Mouse (Mus musculus) lung, postnatal 10 days (tissue): ENCODE results near the gene Iba57.
"Not testable (repeated sequence)": the region's sequence is repeated elsewhere in the genome, so short reads cannot be mapped to it uniquely, and the experiment has no call there.

Experiments used
- DNase-seq: peaks from one replicate; pipeline ENCODE4 v3.0.0; 2021

Gene Iba57

GRCm38 (mm10) chr11:59163255-59164236 lies at the start of gene Iba57:
TSS of gene Iba57 (minus strand) at chr11:59163739.
- DNase-seq: peak; percentile 99

- DNase-seq: no peak
These were observed 49.5 kb upstream of the Iba57 start for GRCm38 (mm10) chr11:59212892-59213494.

- DNase-seq: not testable (repeated sequence)
These were observed 48.8 kb upstream of the Iba57 start for GRCm38 (mm10) chr11:59212320-59212719.

- not testable (repeated sequence) for DNase-seq
These were observed 48.0 kb upstream of the Iba57 start for GRCm38 (mm10) chr11:59211561-59211960.

- DNase-seq: no peak
These were observed 46.5 kb upstream of the Iba57 start for GRCm38 (mm10) chr11:59210020-59210419.

- no peak for DNase-seq
These were observed 46.0 kb upstream of the Iba57 start for GRCm38 (mm10) chr11:59209580-59209979.

- peak; percentile 87 for DNase-seq
These were observed 45.5 kb upstream of the Iba57 start for GRCm38 (mm10) chr11:59209003-59209441.

GRCm38 (mm10) chr11:59208153-59208831 lies 44.8 kb upstream of the Iba57 start, which contains the start of gene 2310033P09Rik:
TSS of gene 2310033P09Rik (plus strand) at chr11:59208321.
- peak; percentile 95 for DNase-seq

GRCm38 (mm10) chr11:59202081-59202995 lies 38.8 kb upstream of the Iba57 start, which contains the start of gene Mrpl55:
TSS of gene Mrpl55 (plus strand) at chr11:59202486.
- peak; percentile 97 for DNase-seq

- DNase-seq: no peak
These were observed 37.9 kb upstream of the Iba57 start for GRCm38 (mm10) chr11:59201216-59202002.

GRCm38 (mm10) chr11:59196230-59196629 lies 32.7 kb upstream of the Iba57 start:
- peak; percentile 61 for DNase-seq

- DNase-seq: no peak
These were observed 28.5 kb upstream of the Iba57 start, which contains the start of gene Guk1 for GRCm38 (mm10) chr11:59192059-59192386. TSS of gene Guk1 (minus strand) at chr11:59192212.

GRCm38 (mm10) chr11:59191231-59192058 lies 27.9 kb upstream of the Iba57 start:
- DNase-seq: peak; percentile 94

- DNase-seq: no peak
These were observed 24.2 kb upstream of the Iba57 start for GRCm38 (mm10) chr11:59187706-59188105.

- no peak for DNase-seq
These were observed 22.0 kb upstream of the Iba57 start for GRCm38 (mm10) chr11:59185490-59185889.

- peak; percentile 82 for DNase-seq
These were observed 20.3 kb upstream of the Iba57 start for GRCm38 (mm10) chr11:59183821-59184220.

- DNase-seq: peak; percentile 83
These were observed 19.4 kb upstream of the Iba57 start, which contains the start of gene Gjc2 for GRCm38 (mm10) chr11:59182864-59183331. TSS of gene Gjc2 (minus strand) at chr11:59183213.

GRCm38 (mm10) chr11:59176921-59177320 lies 13.4 kb upstream of the Iba57 start:
- DNase-seq: peak; percentile 78

- DNase-seq: no peak
These were observed 12.9 kb upstream of the Iba57 start for GRCm38 (mm10) chr11:59176475-59176874.
